Mouse (Mus musculus): Measurements from ENCODE around the gene Ifnar2. TPM values are rescaled to one million over a fixed set of nuclear protein-coding genes. Genes with fewer than 3 reads are reported as not detected.

The Ifnar2 gene
- polyA plus RNA-seq, 1 experiment from 2014 or later: 59.4 TPM

DNA sequence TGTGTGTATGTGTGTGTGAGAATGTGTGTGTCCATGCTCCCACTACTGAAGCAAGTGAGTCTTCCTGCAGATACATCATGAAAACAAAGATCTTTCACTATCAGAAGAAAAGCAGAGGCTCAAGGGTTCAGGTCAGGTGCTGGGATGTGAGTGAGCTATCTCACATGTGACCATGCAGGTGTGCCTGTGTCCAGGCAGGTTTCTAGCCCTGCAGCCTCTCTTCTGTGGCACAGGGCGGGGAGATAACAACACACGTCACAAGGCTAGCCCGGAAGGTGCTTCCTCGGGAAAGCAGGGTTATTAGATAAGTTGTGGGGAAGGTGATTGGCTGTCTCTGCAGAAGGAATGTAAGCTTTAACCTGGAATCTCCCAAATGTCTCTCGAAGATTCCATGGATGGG lies 7.6 kb downstream of the Ifnar2 start:
- no peak overlapping the region for H3K27ac ChIP-seq
- H3K9me3 ChIP-seq: no peaks in the 10 kb centered on the region
- H3K4me2 ChIP-seq: no peak overlapping the region
- H3K27me3 ChIP-seq: no peaks in the 10 kb centered on the region
- H3K36me3 ChIP-seq: peaks cover 21% of the 10 kb centered on the region
- peaks cover 6% of the 10 kb centered on the region; the same call in 1 of the 2 replicates for H3K4me1 ChIP-seq
- 77% methylated on average over 5 of the region's 5 CpGs for WGBS
- no peak overlapping the region for H3K4me3 ChIP-seq
- ATAC-seq (ENCODE audit: insufficient number of reproducible peaks, low FRiP score, low TSS enrichment, low read depth): no peak
- no peak overlapping the region for H3K9ac ChIP-seq

DNA sequence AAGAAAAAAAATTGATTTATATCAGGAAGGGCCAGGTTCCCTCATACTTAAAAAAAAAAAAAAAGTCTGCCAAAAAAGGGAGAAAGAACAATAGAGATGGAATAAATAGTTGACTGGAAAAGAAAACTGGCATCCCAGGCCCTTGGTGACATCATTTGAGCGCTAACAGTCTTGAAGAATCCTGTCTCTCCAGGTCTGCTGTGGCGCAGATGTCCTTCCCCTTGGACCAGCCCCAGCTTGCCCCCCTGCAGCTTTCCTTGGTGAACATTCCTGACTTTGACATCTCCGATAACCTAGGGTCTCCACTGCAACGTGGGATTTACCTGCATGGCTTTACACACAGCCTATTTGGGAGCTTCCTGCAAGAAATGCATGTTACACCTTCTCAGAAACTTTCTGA lies 9.0 kb downstream of the Ifnar2 start:
- Histone ChIP-seq H3K27me3 (no peaks in the 10 kb centered on the region), H3K4me2 (no peak overlapping the region), H3K4me1 (peaks cover 6% of the 10 kb centered on the region; the same call in 1 of the 2 replicates), H3K36me3 (peaks cover 29% of the 10 kb centered on the region), H3K9me3 (no peaks in the 10 kb centered on the region), H3K27ac (no peak overlapping the region), H3K4me3 (no peak overlapping the region), H3K9ac (no peak overlapping the region)
- no peak for ATAC-seq (ENCODE audit: insufficient number of reproducible peaks, low FRiP score, low TSS enrichment, low read depth)
- 79% methylated on average over 4 of the region's 4 CpGs for WGBS

GRCm38 (mm10) chr16:91382261-91382790 lies 9.7 kb downstream of the Ifnar2 start:
- H3K36me3 ChIP-seq: peaks cover 36% of the 10 kb centered on the region
- H3K4me2 ChIP-seq: no peak overlapping the region
- no peak overlapping the region for H3K4me3 ChIP-seq
- H3K9ac ChIP-seq: no peak overlapping the region
- no peak overlapping the region for H3K27ac ChIP-seq
- H3K27me3 ChIP-seq: no peaks in the 10 kb centered on the region
- H3K9me3 ChIP-seq: no peaks in the 10 kb centered on the region
- ATAC-seq (ENCODE audit: insufficient number of reproducible peaks, low FRiP score, low TSS enrichment, low read depth): no peak
- WGBS: 81% methylated on average over 9 of the region's 9 CpGs
- peaks cover 6% of the 10 kb centered on the region; the same call in 1 of the 2 replicates for H3K4me1 ChIP-seq

- Histone ChIP-seq H3K4me3 (no peak overlapping the region), H3K27me3 (no peaks in the 10 kb centered on the region), H3K4me1 (0 out of 2 replicates have a peak, but pooled peaks cover under 1% of the 10 kb centered on the region), H3K27ac (no peak overlapping the region), H3K9ac (no peak overlapping the region), H3K4me2 (no peak overlapping the region), H3K9me3 (no peaks in the 10 kb centered on the region), H3K36me3 (peaks cover 52% of the 10 kb centered on the region)
- ATAC-seq (ENCODE audit: insufficient number of reproducible peaks, low FRiP score, low TSS enrichment, low read depth): no peak
- 88% methylated on average over 4 of the region's 4 CpGs for WGBS
These were observed 11.6 kb downstream of the Ifnar2 start for GRCm38 (mm10) chr16:91384221-91384620.

- H3K27me3 ChIP-seq: no peaks in the 10 kb centered on the region
- no peak overlapping the region for H3K4me3 ChIP-seq
- no peaks in the 10 kb centered on the region for H3K9me3 ChIP-seq
- no peak overlapping the region for H3K9ac ChIP-seq
- H3K4me2 ChIP-seq: no peak overlapping the region
- peaks cover 60% of the 10 kb centered on the region for H3K36me3 ChIP-seq
- WGBS: 63% methylated on average over 10 of the region's 10 CpGs
- no peak overlapping the region for H3K27ac ChIP-seq
- no peaks in the 10 kb centered on the region for H3K4me1 ChIP-seq
- ATAC-seq (ENCODE audit: insufficient number of reproducible peaks, low FRiP score, low TSS enrichment, low read depth): no peak
These were observed 13.0 kb downstream of the Ifnar2 start for GRCm38 (mm10) chr16:91385621-91386020.

DNA sequence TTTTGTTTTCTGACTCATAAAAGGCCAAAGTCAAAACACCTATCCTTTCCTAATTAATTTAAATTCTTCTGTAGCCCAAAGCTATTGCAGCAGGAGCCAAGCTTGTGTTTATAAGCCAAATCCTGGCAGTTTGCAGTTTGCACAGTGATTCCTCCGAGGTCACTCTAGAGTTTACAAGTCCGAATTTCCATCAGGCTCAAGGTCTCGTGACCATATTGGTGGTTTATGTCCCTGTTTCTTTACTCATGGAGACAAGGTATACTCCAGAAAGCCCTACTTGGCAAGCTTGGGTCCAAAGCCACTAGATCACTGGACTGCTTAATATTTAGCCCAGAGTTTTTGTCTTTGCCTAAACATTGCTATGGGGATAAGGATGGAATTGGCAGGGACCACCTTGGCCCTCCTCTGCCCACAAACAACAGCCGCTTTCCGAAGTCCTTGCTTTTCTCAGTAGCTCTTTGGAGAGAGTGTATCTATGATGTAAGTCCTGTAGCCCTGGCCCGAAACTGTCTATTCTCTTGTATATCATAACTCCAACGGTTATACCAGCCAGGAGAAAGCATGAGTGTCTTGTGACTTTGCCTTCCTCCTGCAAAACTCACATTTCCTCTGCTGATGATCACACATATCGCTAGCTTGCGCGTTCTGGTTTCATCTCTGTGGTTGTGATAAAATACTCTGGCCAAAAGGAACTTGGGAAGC lies 14.0 kb downstream of the Ifnar2 start:
- ATAC-seq (ENCODE audit: insufficient number of reproducible peaks, low FRiP score, low TSS enrichment, low read depth): no peak
- Histone ChIP-seq H3K9ac (no peak overlapping the region), H3K4me2 (no peak overlapping the region), H3K9me3 (no peaks in the 10 kb centered on the region), H3K36me3 (peaks cover 63% of the 10 kb centered on the region), H3K27me3 (no peaks in the 10 kb centered on the region), H3K4me3 (no peak overlapping the region), H3K27ac (no peak overlapping the region), H3K4me1 (no peaks in the 10 kb centered on the region)
- 87% methylated on average over 10 of the region's 10 CpGs for WGBS

DNA sequence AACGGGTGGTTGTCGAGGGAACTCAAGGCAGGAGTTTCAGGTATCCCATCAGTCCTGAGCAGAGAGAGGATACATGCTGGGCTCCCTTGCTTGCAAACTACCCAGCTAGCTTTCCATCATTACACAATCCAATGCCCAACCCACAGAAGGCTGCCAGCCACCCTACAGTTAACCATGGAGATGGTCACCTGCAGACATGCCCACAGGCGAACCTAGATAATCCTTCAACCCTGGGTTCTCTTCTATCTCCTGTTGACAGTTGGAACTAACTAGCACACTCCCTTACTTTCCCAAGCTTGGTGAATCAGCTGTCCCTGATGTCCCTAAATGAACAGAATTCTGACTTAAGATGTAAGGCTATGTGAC lies 14.5 kb downstream of the Ifnar2 start:
- Histone ChIP-seq H3K4me3 (no peak overlapping the region), H3K27me3 (no peaks in the 10 kb centered on the region), H3K4me2 (no peak overlapping the region), H3K36me3 (peaks cover 63% of the 10 kb centered on the region), H3K27ac (no peak overlapping the region), H3K4me1 (no peaks in the 10 kb centered on the region), H3K9ac (no peak overlapping the region), H3K9me3 (no peaks in the 10 kb centered on the region)
- ATAC-seq (ENCODE audit: insufficient number of reproducible peaks, low FRiP score, low TSS enrichment, low read depth): no peak
- 88% methylated on average over 3 of the region's 3 CpGs for WGBS

- Histone ChIP-seq H3K27me3 (no peaks in the 10 kb centered on the region), H3K9ac (no peak overlapping the region), H3K9me3 (no peaks in the 10 kb centered on the region), H3K4me3 (no peak overlapping the region), H3K36me3 (peaks cover 74% of the 10 kb centered on the region), H3K4me2 (no peak overlapping the region), H3K27ac (no peak overlapping the region), H3K4me1 (no peaks in the 10 kb centered on the region)
- ATAC-seq (ENCODE audit: insufficient number of reproducible peaks, low FRiP score, low TSS enrichment, low read depth): no peak
- WGBS: 90% methylated on average over 4 of the region's 4 CpGs
These were observed 17.5 kb downstream of the Ifnar2 start for GRCm38 (mm10) chr16:91390100-91390499.

DNA sequence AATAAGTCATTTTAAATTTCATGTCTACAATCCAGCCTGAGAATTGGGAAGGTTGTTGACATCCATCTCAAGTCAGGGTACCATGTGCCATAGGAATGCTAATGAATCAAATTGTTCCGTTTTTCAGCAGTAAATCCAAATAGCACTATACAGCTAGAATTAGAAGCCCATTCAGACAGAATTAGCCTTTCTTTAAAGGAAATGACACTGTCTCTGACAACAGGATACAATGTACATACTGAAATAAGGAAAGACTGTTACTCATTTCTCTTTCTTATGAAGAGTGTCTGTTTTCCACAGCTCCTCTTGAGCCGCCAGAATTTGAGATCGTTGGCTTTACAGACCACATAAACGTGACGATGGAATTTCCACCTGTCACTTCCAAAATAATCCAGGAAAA lies 18.8 kb downstream of the Ifnar2 start, which contains the start of gene Gm21970:
Gene Gm21970, plus strand, starts transcription at position 301 of the 400 bp plus-strand sequence.
- H3K4me2 ChIP-seq: no peak within 1 kb of the TSS
- 81% methylated on average over 5 of the region's 5 CpGs for WGBS
- H3K4me1 ChIP-seq: no peaks in the 10 kb centered on the region
- no peak within 1 kb of the TSS for H3K4me3 ChIP-seq
- no peak for ATAC-seq (ENCODE audit: insufficient number of reproducible peaks, low FRiP score, low TSS enrichment, low read depth)
- peaks cover 73% of the 10 kb centered on the region for H3K36me3 ChIP-seq
- H3K27ac ChIP-seq: no peak within 1 kb of the TSS
- H3K9me3 ChIP-seq: no peaks in the 10 kb centered on the region
- H3K9ac ChIP-seq: no peak within 1 kb of the TSS
- no peaks in the 10 kb centered on the region for H3K27me3 ChIP-seq

- H3K27me3 ChIP-seq: no peaks in the 10 kb centered on the region
- 84% methylated on average over 4 of the region's 4 CpGs for WGBS
- no peaks in the 10 kb centered on the region for H3K9me3 ChIP-seq
These were observed 22.3 kb downstream of the Ifnar2 start for GRCm38 (mm10) chr16:91394826-91395410.

GRCm38 (mm10) chr16:91395633-91396392 lies 23.2 kb downstream of the Ifnar2 start:
- Histone ChIP-seq H3K9ac (no peak overlapping the region), H3K36me3 (peaks cover 51% of the 10 kb centered on the region), H3K27me3 (no peaks in the 10 kb centered on the region), H3K9me3 (no peaks in the 10 kb centered on the region), H3K4me3 (no peak overlapping the region), H3K4me2 (no peak overlapping the region), H3K27ac (no peak overlapping the region), H3K4me1 (peaks cover 3% of the 10 kb centered on the region; the same call in 1 of the 2 replicates)
- ATAC-seq (ENCODE audit: insufficient number of reproducible peaks, low FRiP score, low TSS enrichment, low read depth): no peak
- WGBS: 68% methylated on average over 8 of the region's 8 CpGs

More at GRCm38 (mm10) chr16:91394826-91395410, 22.3 kb downstream of the Ifnar2 start:
- Histone ChIP-seq H3K9ac (no peak overlapping the region), H3K27ac (no peak overlapping the region), H3K4me3 (no peak overlapping the region), H3K36me3 (peaks cover 54% of the 10 kb centered on the region), H3K4me2 (no peak overlapping the region), H3K4me1 (no peaks in the 10 kb centered on the region)
- no peak for ATAC-seq (ENCODE audit: insufficient number of reproducible peaks, low FRiP score, low TSS enrichment, low read depth)
